Mouse (Mus musculus): ENCODE data around the gene 9430038I01Rik.

Gene 9430038I01Rik

DNA sequence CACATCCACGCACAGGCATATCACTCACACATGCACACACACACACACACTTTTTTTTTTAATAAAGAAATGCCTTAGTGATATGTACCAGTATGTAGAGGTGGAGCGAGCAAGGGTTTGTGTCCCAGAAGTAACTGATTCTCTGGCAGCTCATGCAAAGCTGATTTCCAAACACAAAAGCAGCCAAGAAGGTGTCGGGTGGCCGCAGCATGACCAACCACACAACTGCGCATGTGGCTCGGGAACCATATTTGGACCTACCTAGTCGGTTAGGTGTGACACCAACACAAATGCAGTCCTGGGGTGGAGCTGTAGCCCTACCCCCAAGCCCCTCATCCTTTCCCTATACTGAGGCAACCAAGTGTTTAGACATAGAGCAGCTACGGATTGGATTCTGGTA is 45.5 kb downstream of the 9430038I01Rik start:
- DNase-seq: no peak

GRCm38 (mm10) chr7:137364571-137364970 is 46.0 kb downstream of the 9430038I01Rik start:
- no peak for DNase-seq

DNA sequence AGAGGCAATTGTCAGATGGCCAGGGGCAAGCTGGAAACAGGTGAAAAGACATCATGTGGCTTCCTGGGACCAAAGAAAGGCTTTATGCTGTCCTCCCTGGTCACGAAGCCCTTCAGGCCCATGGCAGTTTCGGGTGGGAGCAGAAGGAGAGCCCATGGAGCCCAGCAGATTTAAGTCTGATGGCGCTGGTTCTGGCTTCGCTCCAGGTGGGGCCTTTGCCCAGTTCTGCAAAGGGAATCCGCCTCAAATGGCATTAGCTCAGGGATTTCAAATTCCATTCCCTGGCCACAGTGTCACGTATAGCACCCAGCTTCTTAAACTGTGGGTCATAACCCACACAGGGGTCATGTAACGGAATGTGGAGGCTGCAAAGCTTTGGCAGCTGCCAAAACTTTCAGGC is 63.7 kb downstream of the 9430038I01Rik start:
- no peak for DNase-seq

DNA sequence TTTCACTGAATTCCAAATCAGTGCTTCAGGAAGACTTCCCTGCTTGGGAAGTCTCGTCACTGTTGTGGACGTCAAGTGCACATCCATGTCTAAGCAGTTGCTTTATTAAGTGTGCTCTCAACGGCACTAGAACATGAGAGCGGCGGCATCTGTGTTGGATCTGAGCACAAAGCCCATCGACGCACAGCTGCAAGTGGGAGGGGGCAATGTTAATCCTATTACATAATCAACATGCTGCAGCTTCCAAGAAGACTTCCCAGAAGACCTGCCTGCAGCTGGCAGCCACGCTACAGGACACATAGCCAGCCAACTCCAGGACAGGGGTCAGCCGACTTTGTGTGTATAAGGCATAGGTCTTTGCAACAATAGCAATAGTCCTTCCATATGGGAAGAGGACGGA is 64.5 kb downstream of the 9430038I01Rik start:
- DNase-seq: no peak

DNA sequence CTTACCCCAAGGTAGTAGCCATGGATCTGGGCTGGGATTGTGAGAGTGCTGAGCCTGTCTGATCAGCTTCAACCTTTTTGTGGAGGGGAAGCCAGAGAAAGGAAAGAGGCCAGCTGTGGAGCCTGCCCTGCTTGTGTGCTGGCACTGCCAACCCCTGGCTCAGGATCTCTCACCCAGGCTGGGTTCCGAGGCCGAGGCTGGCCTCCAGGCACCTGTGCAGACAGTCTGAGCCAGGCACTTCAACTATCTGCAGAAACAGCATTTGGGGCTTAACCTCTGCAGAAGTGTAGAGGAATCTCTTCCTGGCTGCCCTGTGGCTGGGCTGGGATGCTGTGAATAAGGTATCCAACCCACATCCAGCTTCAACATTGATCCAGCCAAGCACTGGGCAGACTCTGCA is 76.6 kb downstream of the 9430038I01Rik start:
- DNase-seq: no peak
